Comparison of ENCODE assay signal across 22 mouse cellular contexts in the genomic region with DNA sequence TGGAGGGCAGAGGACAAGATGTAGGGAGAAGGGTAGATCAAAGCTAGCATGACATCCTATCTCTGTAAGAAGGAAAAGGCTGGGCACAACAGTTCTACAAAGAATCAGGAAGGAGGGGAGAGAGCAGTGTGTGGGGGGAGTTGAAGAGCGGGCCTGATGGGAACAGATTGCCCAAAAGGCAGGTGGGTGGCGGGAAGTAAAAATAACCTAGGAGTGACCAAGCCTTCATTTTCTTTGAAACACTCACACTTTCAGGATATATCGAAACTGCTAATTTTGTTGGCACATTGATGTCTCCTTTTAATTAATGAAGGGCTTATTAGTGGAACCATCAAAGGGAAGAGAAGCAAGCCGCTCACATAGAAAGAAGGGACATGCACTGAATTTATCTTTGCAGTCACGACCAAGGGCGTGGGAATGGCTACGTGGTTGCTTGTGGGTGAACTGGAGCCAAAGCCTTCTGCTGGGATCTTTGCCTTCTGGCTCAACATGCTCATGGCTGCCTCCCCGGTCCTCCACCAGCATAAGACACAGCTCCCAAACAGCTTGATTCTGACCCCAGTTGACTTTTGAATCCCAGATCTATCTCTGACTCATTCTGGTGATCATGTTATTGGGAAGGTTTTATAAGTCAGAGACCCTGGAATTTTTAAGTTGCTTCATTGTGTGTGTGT.
DNase-seq lines count a peak whose midpoint lies in the region; ATAC-seq and TF ChIP-seq lines count a peak whose summit lies in the region.
"Had no signal": no experiment of that assay in that cellular context is flagged by ENCODE, and none has a peak within 500 bp of the region (broad histone marks: within the 10 kb centered on the region; RNA-seq: fewer than 3 reads in every experiment).

No protein-coding gene starts in this region.

- no peak for TF ChIP-seq EP300 in lung, postnatal 0 days (IDR thresholded peaks at IDR 0.05)

- TF ChIP-seq POLR2A in cortical plate, adult 2 months (IDR thresholded peaks at IDR 0.05; ENCODE audit: extremely low read depth, insufficient read depth, low read length), result no peak

- intact Hi-C loops in left cerebral cortex, postnatal 36 days (cut with DNase I), result no loop called here

- 89% methylated on average over 8 of the region's 8 CpGs for WGBS in hindbrain, embryonic 10.5 days
- 71% methylated on average over 8 of the region's 8 CpGs for WGBS in lung, postnatal 0 days

- no peak overlapping the region for H3K9ac ChIP-seq in lung, postnatal 0 days (replicated peaks; ENCODE audit: low read depth)
- H3K9ac ChIP-seq: embryonic facial prominence, embryonic 15.5 days; heart, embryonic 12.5 days; liver, embryonic 12.5 days; lung, embryonic 14.5 days; midbrain, embryonic 12.5 days; neural tube, embryonic 15.5 days had no signal

- H3K4me2 ChIP-seq in lung, postnatal 0 days (replicated peaks; ENCODE audit: low read depth, low read length), result no peak overlapping the region
- H3K4me2 ChIP-seq: embryonic facial prominence, embryonic 15.5 days; heart, embryonic 12.5 days; liver, embryonic 12.5 days; lung, embryonic 14.5 days; midbrain, embryonic 12.5 days; neural tube, embryonic 15.5 days had no signal

- H3K4me1 ChIP-seq in cortical plate, adult 2 months (ENCODE audit: control insufficient read depth, insufficient read depth, low read length), result peaks cover 4% of the 10 kb centered on the region
- no peaks in the 10 kb centered on the region for H3K4me1 ChIP-seq in hindbrain, embryonic 10.5 days (replicated peaks)
- H3K4me1 ChIP-seq in lung, postnatal 0 days (ENCODE audit: insufficient read depth, low read depth, low read length), result no peaks in the 10 kb centered on the region
- H3K4me1 ChIP-seq: embryonic facial prominence, embryonic 15.5 days; heart, embryonic 12.5 days; liver, embryonic 12.5 days; midbrain, embryonic 12.5 days; neural tube, embryonic 15.5 days had no signal

- H3K27ac ChIP-seq in cortical plate, adult 2 months (ENCODE audit: insufficient read depth, low read length), result peak overlapping the region; percentile 84; the same call in 1 of the 2 replicates
- no peak overlapping the region for H3K27ac ChIP-seq in hindbrain, embryonic 10.5 days
- H3K27ac ChIP-seq in lung, postnatal 0 days (ENCODE audit: low read length), result no peak overlapping the region
- H3K27ac ChIP-seq: embryonic facial prominence, embryonic 15.5 days; kidney, postnatal 0 days; liver, embryonic 12.5 days; macrophage; midbrain, embryonic 12.5 days; neural tube, embryonic 15.5 days had no signal

- H3K27me3 ChIP-seq in hindbrain, embryonic 10.5 days (ENCODE audit: insufficient read depth, poor library complexity, severe bottlenecking), result no peaks in the 10 kb centered on the region
- H3K27me3 ChIP-seq in lung, postnatal 0 days (replicated peaks; ENCODE audit: insufficient read depth, low read length), result no peaks in the 10 kb centered on the region
- H3K27me3 ChIP-seq: embryonic facial prominence, embryonic 15.5 days; heart, embryonic 12.5 days; liver, embryonic 12.5 days; midbrain, embryonic 12.5 days; neural tube, embryonic 15.5 days had no signal

- no peak overlapping the region for H3K4me3 ChIP-seq in cortical plate, adult 2 months (ENCODE audit: insufficient read depth, low read length)
- H3K4me3 ChIP-seq in hindbrain, embryonic 10.5 days, result no peak overlapping the region
- H3K4me3 ChIP-seq in lung, postnatal 0 days (ENCODE audit: low read depth, low read length), result no peak overlapping the region
- H3K4me3 ChIP-seq: embryonic facial prominence, embryonic 15.5 days; heart, embryonic 12.5 days; liver, embryonic 12.5 days; midbrain, embryonic 12.5 days; neural tube, embryonic 15.5 days had no signal

- H3K9me3 ChIP-seq in hindbrain, embryonic 10.5 days, result no peaks in the 10 kb centered on the region
- H3K9me3 ChIP-seq in lung, postnatal 0 days (ENCODE audit: low read length), result no peaks in the 10 kb centered on the region
- H3K9me3 ChIP-seq: embryonic facial prominence, embryonic 15.5 days; heart, embryonic 12.5 days; liver, embryonic 12.5 days; midbrain, embryonic 12.5 days; neural tube, embryonic 15.5 days had no signal

- ATAC-seq in lung, postnatal 0 days, result no peak
- ATAC-seq: hindbrain, embryonic 16.5 days; intestine, postnatal 0 days; liver, embryonic 12.5 days had no signal

- H3K36me3 ChIP-seq in hindbrain, embryonic 10.5 days, result no peaks in the 10 kb centered on the region
- no peaks in the 10 kb centered on the region for H3K36me3 ChIP-seq in lung, postnatal 0 days (ENCODE audit: insufficient read depth, low read length)
- H3K36me3 ChIP-seq: embryonic facial prominence, embryonic 15.5 days; heart, embryonic 12.5 days; liver, embryonic 12.5 days; midbrain, embryonic 12.5 days; neural tube, embryonic 15.5 days had no signal

- DNase-seq in gastrocnemius, postnatal 25 days, result peak; percentile 5
- DNase-seq in gastrocnemius, adult 8-10 months (ENCODE audit: low spot score in 2 of 2), result no peak
- DNase-seq in layer of hippocampus, postnatal 14 days (ENCODE audit: low spot score in 2 of 2), result peak; percentile 16 to 26
- peak; percentile 61 to 66 for DNase-seq in left cerebral cortex, postnatal 36 days (ENCODE audit: low spot score in 2 of 2)
- no peak for DNase-seq in hindbrain, embryonic 10.5 days (ENCODE audit: low spot score)
- DNase-seq in B cell, adult 2 months, result no peak
- no peak for DNase-seq in lung, postnatal 0 days (ENCODE audit: low spot score)
- DNase-seq: adrenal gland, postnatal 14 days; cerebellum, adult 9-10 months; embryo, embryonic 11 days; heart, postnatal 36 days; lung, embryonic 14.5 days had no signal

- TF ChIP-seq CTCF in cortical plate, adult 2 months (IDR thresholded peaks at IDR 0.05; ENCODE audit: extremely low read depth, insufficient read depth, low read length), result no peak
- no peak for TF ChIP-seq CTCF in lung, postnatal 0 days (IDR thresholded peaks at IDR 0.05)

Comparison
In these comparisons a context has a peak if more than half of its experiments do, and no peak if none do; other contexts are left out.
1. DNase-seq: peak in gastrocnemius, postnatal 25 days (single experiment), layer of hippocampus, postnatal 14 days (2 of 2) and left cerebral cortex, postnatal 36 days (2 of 2); none in gastrocnemius, adult 8-10 months (0 of 2), hindbrain, embryonic 10.5 days (single experiment), B cell, adult 2 months (0 of 2) and lung, postnatal 0 days (single experiment).